Mouse (Mus musculus) spleen, adult 12 weeks (tissue): ENCODE measurements around the gene Polg.

Source experiments
- DNase-seq: peaks from one replicate; pipeline ENCODE4 v3.0.0; 2022; ENCODE audit warnings: low spot score

Gene Polg

DNA sequence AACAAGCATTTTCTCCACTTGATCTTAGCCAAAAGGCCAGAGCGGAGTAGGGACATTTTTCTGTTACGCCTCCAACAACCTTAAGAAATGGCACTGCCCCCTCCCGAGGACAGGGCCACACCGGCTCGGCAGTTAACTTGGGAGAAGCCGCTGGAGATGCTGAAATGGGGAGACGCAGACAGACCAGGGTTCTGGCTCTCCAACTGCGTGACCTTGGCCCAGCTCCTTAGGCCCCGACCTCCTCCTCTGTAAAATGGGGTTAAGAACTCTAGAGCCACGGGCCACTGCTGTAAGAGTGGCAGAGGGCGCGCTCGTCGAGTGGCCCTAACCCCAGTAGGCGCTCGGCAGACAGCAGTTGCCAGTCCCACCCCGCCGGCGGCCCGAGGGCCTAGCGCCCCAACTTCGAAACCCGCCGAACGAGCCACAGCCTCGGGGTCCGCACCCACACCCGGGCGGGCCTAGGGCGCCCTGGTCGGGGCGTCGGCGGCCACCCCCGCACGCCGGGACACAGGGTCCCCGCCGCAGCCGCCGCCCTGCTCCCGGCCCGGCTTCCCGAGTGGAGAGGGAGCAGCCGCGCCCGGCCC, 609 bp downstream of the Polg start:
- DNase-seq: no peak

DNA sequence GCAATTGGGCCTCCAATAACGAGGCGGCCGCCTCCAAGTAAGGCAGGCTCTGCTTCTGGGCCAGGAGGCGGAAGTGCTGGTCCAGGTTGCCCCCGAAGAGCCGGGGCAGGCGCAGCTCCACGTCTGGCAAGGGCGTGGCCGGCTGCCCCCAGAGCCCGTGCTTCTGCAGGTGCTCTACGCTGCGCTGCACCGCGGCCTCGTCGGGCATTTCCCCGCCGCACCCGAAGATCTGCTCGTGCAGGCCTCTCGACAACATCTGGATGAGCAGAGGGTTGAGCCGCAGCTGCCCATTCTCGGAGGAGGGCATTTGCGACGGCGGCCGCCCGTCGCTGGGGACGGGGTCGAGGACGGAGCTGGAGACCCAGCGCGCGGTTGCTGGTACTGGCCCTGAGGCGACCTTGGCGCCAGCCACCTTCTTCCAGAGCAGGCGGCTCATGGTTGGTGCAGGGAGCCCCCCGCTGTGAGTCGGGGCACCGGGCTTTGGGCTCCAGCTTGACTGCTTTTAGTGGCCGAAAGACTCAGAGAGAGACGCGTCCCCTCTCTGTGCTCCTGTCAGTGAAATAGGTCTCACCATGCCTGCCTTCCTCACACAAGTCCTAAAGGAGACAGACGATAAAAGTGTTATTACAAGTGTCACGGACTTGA, 1.3 kb downstream of the Polg start:
- DNase-seq: no peak

DNA sequence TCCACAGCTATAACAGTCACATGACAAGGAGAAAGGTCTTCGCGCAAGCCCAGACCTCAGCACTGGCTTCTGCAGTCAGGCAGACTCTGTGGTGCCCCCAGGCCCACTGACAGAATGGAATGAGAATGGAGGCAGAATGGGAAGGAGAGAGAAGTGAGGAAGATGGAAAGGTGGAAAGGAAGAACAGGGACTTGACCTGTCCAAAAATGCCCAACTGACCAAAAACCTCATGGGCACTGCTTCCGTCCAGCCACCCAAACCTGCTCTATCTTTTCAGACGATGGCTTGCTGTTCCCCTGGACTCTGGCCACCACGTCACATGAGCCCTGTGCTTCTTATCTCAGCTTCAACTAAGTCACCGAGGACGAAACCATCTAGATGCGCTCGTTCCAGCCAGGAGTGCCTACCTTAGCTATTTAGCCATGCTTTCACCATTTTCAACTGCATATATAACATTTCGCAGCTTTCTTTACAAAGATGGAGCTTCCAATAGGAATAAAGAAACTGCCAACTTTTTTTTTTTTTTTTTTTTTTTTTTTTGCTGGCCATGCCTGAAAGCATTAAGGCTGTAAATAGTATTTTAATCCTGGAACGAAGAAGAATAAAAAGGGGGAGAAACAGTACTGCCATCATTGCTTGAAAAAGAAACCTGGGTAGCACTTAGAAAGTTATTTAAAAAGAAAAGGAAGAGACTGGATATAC, 2.6 kb downstream of the Polg start:
- DNase-seq: no peak

DNA sequence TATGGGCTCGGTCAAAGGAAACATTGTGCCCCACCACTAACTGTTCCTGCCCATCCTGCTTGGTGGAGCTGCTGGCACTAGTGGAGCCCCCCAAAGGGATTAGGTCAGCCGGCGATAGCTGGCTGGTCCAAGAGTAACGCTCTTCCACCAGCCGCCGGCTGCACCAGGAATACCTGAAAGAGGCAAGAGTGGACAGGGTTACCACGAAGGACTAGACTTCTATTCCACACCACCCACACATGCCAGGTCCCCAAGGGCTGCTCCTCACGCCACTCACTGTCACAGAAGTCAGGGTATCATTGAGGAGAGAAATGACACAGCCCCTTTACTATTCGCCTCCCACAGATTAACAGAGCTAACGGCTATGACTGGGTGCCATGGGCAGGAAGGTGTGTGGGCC, 4.4 kb downstream of the Polg start:
- no peak for DNase-seq

GRCm38 (mm10) chr7:79447486-79447885, 18.7 kb downstream of the Polg start:
- DNase-seq: no peak

- DNase-seq: no peak
Observed at GRCm38 (mm10) chr7:79447048-79447447, 19.1 kb downstream of the Polg start.

DNA sequence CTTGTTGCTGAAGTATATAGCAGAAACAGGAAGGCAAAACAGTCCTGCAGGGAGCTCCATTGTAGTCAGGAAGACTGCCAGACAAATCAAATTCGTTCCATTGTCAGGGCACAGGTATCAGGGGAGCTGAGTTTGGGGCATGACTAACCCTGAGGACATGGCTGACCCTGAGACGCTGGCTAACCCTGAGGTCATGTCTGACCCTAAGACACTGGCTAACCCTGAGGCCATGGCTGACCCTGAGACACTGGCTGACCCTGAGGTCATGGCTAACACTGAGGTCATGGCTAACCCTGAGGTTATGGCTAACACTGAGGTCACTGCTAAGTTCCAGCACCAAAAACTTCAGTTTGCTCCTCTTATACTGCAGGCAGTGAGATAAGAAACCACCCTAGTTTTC, 26.1 kb downstream of the Polg start:
- no peak for DNase-seq

- DNase-seq: no peak
Observed at GRCm38 (mm10) chr7:79428243-79428642, 37.9 kb downstream of the Polg start.

DNA sequence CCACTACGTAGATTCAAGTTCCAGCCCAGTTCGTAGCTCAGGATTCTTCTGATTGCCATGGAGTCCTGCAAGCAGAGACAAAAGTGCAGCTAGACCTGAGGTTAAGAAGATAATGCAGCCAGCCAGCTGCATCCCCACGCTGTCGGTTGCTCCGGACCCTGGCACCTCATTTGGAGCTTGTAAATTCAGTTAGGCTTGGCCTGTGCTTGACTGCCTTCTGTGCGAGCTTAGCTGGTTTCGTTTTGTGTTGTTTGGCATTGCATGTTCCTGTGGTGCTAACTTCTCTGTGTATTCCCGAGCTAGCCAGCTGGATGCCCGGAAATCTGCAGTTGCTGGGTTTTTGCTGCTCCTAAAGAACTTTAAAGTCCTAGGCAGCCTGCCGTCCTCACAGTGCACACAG, 40.4 kb downstream of the Polg start:
- no peak for DNase-seq

DNA sequence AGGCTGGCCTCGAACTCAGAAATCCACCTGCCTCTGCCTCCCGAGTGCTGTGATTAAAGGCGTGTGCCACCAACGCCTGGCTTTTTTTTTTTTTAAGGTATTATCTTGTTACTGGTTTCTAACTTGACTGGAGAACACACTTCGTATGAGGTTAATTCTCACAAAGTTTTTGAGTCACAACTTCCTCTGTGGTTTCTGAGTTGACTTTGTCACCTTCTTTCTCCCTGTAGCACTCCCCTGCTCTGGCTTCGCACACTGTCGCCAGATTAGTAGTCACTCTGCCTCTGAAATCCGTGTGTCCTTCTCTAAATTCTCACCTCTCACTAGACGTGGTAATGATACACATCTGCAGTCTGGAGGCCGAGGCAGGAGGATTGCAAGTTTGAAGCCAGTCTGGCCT, 43.3 kb downstream of the Polg start:
- DNase-seq: no peak

DNA sequence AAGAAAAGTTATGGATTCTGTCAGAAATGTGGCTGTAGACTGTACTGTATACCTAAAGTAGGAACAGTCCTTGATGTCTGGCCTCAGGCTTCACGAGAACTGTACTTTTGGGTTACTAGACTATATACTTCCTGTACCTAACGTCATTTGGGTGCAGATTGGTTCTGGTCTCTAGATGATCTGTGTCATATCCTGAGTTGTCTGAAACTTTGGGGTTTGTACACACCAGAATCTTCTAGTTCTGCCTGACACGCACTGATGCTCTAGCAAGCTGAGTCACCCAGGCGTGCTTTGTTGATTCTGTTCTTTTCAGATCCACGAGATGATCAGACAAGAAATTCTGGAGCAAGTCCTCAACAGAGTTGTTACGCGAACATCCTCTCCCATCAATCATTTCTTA, 46.2 kb downstream of the Polg start:
- no peak for DNase-seq

GRCm38 (mm10) chr7:79414449-79415375, 51.5 kb downstream of the Polg start:
- no peak for DNase-seq

GRCm38 (mm10) chr7:79400296-79400695, 65.9 kb downstream of the Polg start:
- DNase-seq: no peak

GRCm38 (mm10) chr7:79398971-79399370, 67.2 kb downstream of the Polg start:
- no peak for DNase-seq

- no peak for DNase-seq
Observed at GRCm38 (mm10) chr7:79398426-79398825, 67.7 kb downstream of the Polg start.

DNA sequence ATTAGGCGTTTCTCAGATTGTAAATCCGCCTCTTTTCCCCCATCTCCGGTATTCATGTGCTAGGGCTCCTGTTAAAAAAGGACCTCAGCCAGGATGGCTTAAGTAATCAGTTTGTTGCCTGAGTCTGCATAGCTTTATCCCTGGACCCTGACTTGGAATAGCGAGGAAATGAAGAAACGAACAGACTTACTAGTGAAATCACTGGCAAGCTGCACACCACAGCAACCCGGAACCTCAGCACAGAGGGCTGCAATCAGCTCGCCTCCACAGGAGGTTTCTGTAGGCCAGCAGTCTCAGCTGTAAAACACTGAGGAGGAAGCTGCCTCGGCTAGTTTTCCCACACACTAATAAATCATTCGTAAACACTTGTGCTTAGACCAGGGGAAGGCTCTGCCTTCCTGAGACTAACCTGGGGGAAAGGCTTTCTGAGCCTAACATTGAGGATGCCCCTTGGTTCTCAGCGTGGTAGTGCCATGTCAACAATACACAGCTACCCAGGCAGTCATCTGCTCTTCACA, 68.7 kb downstream of the Polg start:
- no peak for DNase-seq
